Mouse (Mus musculus): Measurements from ENCODE around the gene Josd2. TPM values are rescaled to one million over a fixed set of nuclear protein-coding genes. Genes with fewer than 3 reads are reported as not detected.

The Josd2 gene
- total and polyA plus RNA-seq, 3 experiments: 22.1 to 162 (median 55.0) TPM

GRCm38 (mm10) chr7:44500046-44500445 is 32.3 kb downstream of the Josd2 start:
- Histone ChIP-seq H3K4me3 (ENCODE audit: low read depth, low read length) (no peak overlapping the region), H3K4me1 (ENCODE audit: insufficient read depth, low read depth, low read length) (peaks cover 27% of the 10 kb centered on the region), H3K9me3 (replicated peaks) (no peaks in the 10 kb centered on the region), H3K27me3 (ENCODE audit: insufficient read depth, low read length) (peaks cover 13% of the 10 kb centered on the region; the same call in 1 of the 2 replicates), H3K36me3 (replicated peaks) (peaks cover 8% of the 10 kb centered on the region)
- ATAC-seq (ENCODE audit: extremely low read depth, insufficient number of reproducible peaks, low FRiP score, poor library complexity, severe bottlenecking) (no peak), DNase-seq (ENCODE audit: low spot score) (no peak)
- TF ChIP-seq POLR2AphosphoS5 (IDR thresholded peaks at IDR 0.05; ENCODE audit: insufficient replicate concordance, low read depth, low read length) (no peak), CTCF (IDR thresholded peaks at IDR 0.05; ENCODE audit: low read depth, low read length) (no peak), GATA1 (IDR thresholded peaks at IDR 0.05; ENCODE audit: borderline replicate concordance, low read length) (no peak), GATA2 (IDR thresholded peaks at IDR 0.05; ENCODE audit: borderline replicate concordance, low read depth, low read length) (no peak), TAL1 (conservative IDR thresholded peaks at IDR 0.05; ENCODE audit: low read depth, low read length) (no peak)

DNA sequence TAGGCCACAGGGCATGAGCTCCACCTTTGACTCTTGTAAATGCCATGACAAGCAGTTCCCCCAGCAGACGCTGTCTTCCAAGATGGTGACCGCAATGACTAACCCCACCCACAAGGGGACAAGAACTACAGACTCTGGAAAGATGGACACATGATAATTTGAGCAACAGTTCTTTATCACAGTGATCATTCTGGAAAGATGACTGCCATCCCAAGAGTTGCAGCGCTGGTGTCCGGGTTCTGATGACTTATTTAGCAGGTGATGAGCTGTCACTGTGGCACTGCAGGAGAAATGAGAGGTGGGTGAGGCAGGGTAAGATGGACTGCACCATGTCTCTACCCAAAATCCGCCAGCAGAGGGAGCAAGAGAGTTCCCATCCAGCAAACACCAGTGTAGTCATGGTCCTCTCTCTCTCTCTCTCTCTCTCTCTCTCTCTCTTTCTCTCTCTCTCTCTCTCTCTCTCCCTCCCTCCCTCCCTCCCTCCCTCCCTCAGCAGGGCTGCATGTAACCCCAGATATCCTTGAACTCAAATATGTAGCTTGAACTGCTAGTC is 33.9 kb downstream of the Josd2 start:
- Histone ChIP-seq H3K9me3 (replicated peaks) (no peaks in the 10 kb centered on the region), H3K36me3 (replicated peaks) (peaks cover 6% of the 10 kb centered on the region), H3K4me1 (ENCODE audit: insufficient read depth, low read depth, low read length) (peaks cover 18% of the 10 kb centered on the region), H3K27me3 (ENCODE audit: insufficient read depth, low read length) (peaks cover 22% of the 10 kb centered on the region; the same call in 1 of the 2 replicates), H3K4me3 (ENCODE audit: low read depth, low read length) (no peak overlapping the region)
- ATAC-seq (ENCODE audit: extremely low read depth, insufficient number of reproducible peaks, low FRiP score, poor library complexity, severe bottlenecking) (no peak), DNase-seq (ENCODE audit: low spot score) (peak; percentile 68)
- no peak for TF ChIP-seq POLR2AphosphoS5 (IDR thresholded peaks at IDR 0.05; ENCODE audit: insufficient replicate concordance, low read depth, low read length)
- peak; percentile 83 for TF ChIP-seq CTCF (IDR thresholded peaks at IDR 0.05; ENCODE audit: low read depth, low read length)

- Histone ChIP-seq H3K4me3 (ENCODE audit: low read depth, low read length) (no peak overlapping the region), H3K27me3 (ENCODE audit: insufficient read depth, low read length) (peaks cover 46% of the 10 kb centered on the region; the same call in 1 of the 2 replicates), H3K4me1 (ENCODE audit: insufficient read depth, low read depth, low read length) (no peaks in the 10 kb centered on the region; the same call in none of the 2 replicates), H3K36me3 (replicated peaks) (no peaks in the 10 kb centered on the region), H3K9me3 (replicated peaks) (peaks cover 3% of the 10 kb centered on the region)
- TF ChIP-seq TAL1 (conservative IDR thresholded peaks at IDR 0.05; ENCODE audit: low read depth, low read length) (no peak), CTCF (IDR thresholded peaks at IDR 0.05; ENCODE audit: low read depth, low read length) (no peak), POLR2AphosphoS5 (IDR thresholded peaks at IDR 0.05; ENCODE audit: insufficient replicate concordance, low read depth, low read length) (no peak), GATA2 (IDR thresholded peaks at IDR 0.05; ENCODE audit: borderline replicate concordance, low read depth, low read length) (no peak), GATA1 (IDR thresholded peaks at IDR 0.05; ENCODE audit: borderline replicate concordance, low read length) (no peak)
- ATAC-seq (ENCODE audit: extremely low read depth, insufficient number of reproducible peaks, low FRiP score, poor library complexity, severe bottlenecking): no peak
- DNase-seq (ENCODE audit: low spot score): no peak
Measured at GRCm38 (mm10) chr7:44507491-44507890, 39.7 kb downstream of the Josd2 start.

DNA sequence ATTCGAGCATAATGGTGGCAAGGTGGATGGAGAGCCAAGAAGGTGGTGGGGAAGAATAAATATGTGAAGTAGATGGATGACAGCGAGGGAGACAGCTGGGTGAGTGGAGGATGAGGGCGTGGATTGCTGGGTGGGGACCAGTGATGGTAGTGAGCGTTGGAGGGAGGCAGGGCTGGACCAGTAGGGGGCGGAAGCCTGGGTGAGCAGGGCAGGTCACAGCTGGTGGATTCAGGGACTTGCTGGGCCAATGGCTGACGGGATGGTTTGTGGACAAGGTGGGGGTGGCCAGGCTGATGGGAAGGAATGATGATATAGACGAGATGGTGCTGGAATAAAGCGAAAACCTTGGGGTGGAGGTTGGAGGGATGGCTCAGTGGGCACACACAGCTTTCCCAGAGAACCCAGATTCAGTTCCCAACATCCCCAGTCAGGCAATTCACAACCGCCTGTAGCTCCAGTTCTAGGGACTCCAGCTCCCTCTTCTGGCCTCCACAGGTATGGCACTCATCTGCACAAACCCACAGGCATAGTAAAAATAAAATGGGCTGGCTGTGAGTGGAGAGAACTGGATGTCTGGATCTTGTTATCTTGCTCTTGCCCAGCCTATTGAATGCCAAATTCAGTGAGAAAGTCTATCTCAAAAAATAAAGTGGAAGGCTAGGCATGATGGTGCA is 51.6 kb downstream of the Josd2 start:
- DNase-seq (ENCODE audit: low spot score) (no peak), ATAC-seq (ENCODE audit: extremely low read depth, insufficient number of reproducible peaks, low FRiP score, poor library complexity, severe bottlenecking) (no peak)
- no peaks in the 10 kb centered on the region for H3K9me3 ChIP-seq (replicated peaks)
- no peak for TF ChIP-seq TAL1 (conservative IDR thresholded peaks at IDR 0.05; ENCODE audit: low read depth, low read length)
- TF ChIP-seq POLR2AphosphoS5 (IDR thresholded peaks at IDR 0.05; ENCODE audit: insufficient replicate concordance, low read depth, low read length): no peak
- no peak for TF ChIP-seq CTCF (IDR thresholded peaks at IDR 0.05; ENCODE audit: low read depth, low read length)
- no peak for TF ChIP-seq GATA1 (IDR thresholded peaks at IDR 0.05; ENCODE audit: borderline replicate concordance, low read length)
- no peak for TF ChIP-seq GATA2 (IDR thresholded peaks at IDR 0.05; ENCODE audit: borderline replicate concordance, low read depth, low read length)
- peaks cover 47% of the 10 kb centered on the region for H3K27me3 ChIP-seq (ENCODE audit: insufficient read depth, low read length)
- no peak overlapping the region for H3K4me3 ChIP-seq (ENCODE audit: low read depth, low read length)
- H3K36me3 ChIP-seq (replicated peaks): no peaks in the 10 kb centered on the region
- H3K4me1 ChIP-seq (ENCODE audit: insufficient read depth, low read depth, low read length): peaks cover 7% of the 10 kb centered on the region; the same call in 1 of the 2 replicates

DNA sequence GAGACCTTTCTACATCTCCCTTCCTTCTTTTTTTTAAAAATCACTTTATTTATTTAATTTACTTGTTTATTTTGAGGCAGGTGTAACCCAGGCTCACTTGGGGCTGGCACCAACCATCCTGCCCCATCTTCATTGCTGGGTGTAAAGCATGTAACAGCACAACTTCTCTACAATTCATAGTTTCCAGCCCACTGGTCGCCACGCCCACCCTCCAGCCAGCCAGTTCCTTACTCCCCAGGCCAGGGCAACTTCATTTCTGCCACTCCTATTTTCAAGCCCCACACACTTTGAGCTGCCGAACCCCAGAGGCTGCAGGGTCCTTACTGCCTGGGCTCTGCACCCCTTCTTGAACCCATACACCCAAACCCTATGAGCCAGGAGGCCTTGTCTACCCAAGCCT is 53.2 kb downstream of the Josd2 start:
- no peaks in the 10 kb centered on the region for H3K9me3 ChIP-seq (replicated peaks)
- no peaks in the 10 kb centered on the region for H3K36me3 ChIP-seq (replicated peaks)
- H3K27me3 ChIP-seq (ENCODE audit: insufficient read depth, low read length): peaks cover 57% of the 10 kb centered on the region
- no peak for DNase-seq (ENCODE audit: low spot score)
- TF ChIP-seq GATA1 (IDR thresholded peaks at IDR 0.05; ENCODE audit: borderline replicate concordance, low read length) (no peak), GATA2 (IDR thresholded peaks at IDR 0.05; ENCODE audit: borderline replicate concordance, low read depth, low read length) (no peak), CTCF (IDR thresholded peaks at IDR 0.05; ENCODE audit: low read depth, low read length) (no peak), TAL1 (conservative IDR thresholded peaks at IDR 0.05; ENCODE audit: low read depth, low read length) (no peak), POLR2AphosphoS5 (IDR thresholded peaks at IDR 0.05; ENCODE audit: insufficient replicate concordance, low read depth, low read length) (no peak)
- no peak for ATAC-seq (ENCODE audit: extremely low read depth, insufficient number of reproducible peaks, low FRiP score, poor library complexity, severe bottlenecking)
- peaks cover 7% of the 10 kb centered on the region; the same call in 1 of the 2 replicates for H3K4me1 ChIP-seq (ENCODE audit: insufficient read depth, low read depth, low read length)
- H3K4me3 ChIP-seq (ENCODE audit: low read depth, low read length): no peak overlapping the region

Other genes with a start within 250 kb of the Josd2 start
Only the 20 nearest of the 22 such genes appear.
- gene Gm36864, start 231.8 kb upstream of the Josd2 start, total RNA-seq (2014; fragmentation: Nextera tagmentation): not detected in 2 replicates
- gene Gm36864, start 231.8 kb upstream of the Josd2 start, total RNA-seq (2017): 0.22 TPM in 1 of 2 replicates, not detected in the other
- gene Gm36864, start 231.8 kb upstream of the Josd2 start, polyA plus RNA-seq (2012): not detected in 2 replicates
- 0.87 and 3.6 TPM in 2 replicates for gene 1700028J19Rik, start 221.3 kb upstream of the Josd2 start, total RNA-seq (2014; fragmentation: Nextera tagmentation)
- 0.60 and 1.3 TPM in 2 replicates for gene 1700028J19Rik, start 221.3 kb upstream of the Josd2 start, total RNA-seq (2017)
- 0.05 TPM in 1 of 2 replicates, not detected in the other for gene 1700028J19Rik, start 221.3 kb upstream of the Josd2 start, polyA plus RNA-seq (2012)
- gene 2410002F23Rik, start 221.3 kb upstream of the Josd2 start, total RNA-seq (2014; fragmentation: Nextera tagmentation): 113 and 114 TPM in 2 replicates
- 79.9 and 90.4 TPM in 2 replicates for gene 2410002F23Rik, start 221.3 kb upstream of the Josd2 start, total RNA-seq (2017)
- 276 and 317 TPM in 2 replicates for gene 2410002F23Rik, start 221.3 kb upstream of the Josd2 start, polyA plus RNA-seq (2012)
- not detected in 2 replicates for gene Acp4, start 210.6 kb upstream of the Josd2 start, total RNA-seq (2014; fragmentation: Nextera tagmentation)
- not detected in 2 replicates for gene Acp4, start 210.6 kb upstream of the Josd2 start, total RNA-seq (2017)
- gene Acp4, start 210.6 kb upstream of the Josd2 start, polyA plus RNA-seq (2012): not detected in 2 replicates
- not detected in 2 replicates for gene Gm15517, start 206.5 kb upstream of the Josd2 start, total RNA-seq (2014; fragmentation: Nextera tagmentation)
- not detected in 2 replicates for gene Gm15517, start 206.5 kb upstream of the Josd2 start, total RNA-seq (2017)
- gene Gm15517, start 206.5 kb upstream of the Josd2 start, polyA plus RNA-seq (2012): not detected in 2 replicates
- gene Clec11a, start 161.1 kb upstream of the Josd2 start, total RNA-seq (2014; fragmentation: Nextera tagmentation): 3.1 and 5.3 TPM in 2 replicates
- 2.6 and 3.3 TPM in 2 replicates for gene Clec11a, start 161.1 kb upstream of the Josd2 start, total RNA-seq (2017)
- gene Clec11a, start 161.1 kb upstream of the Josd2 start, polyA plus RNA-seq (2012): 1.8 and 2.2 TPM in 2 replicates
- gene Shank1, start 157.7 kb upstream of the Josd2 start, total RNA-seq (2014; fragmentation: Nextera tagmentation): 0.08 TPM in 1 of 2 replicates, not detected in the other
- under 0.01 and 0.11 TPM in 2 replicates for gene Shank1, start 157.7 kb upstream of the Josd2 start, total RNA-seq (2017)
- gene Shank1, start 157.7 kb upstream of the Josd2 start, polyA plus RNA-seq (2012): 0.13 and 0.20 TPM in 2 replicates
- gene Syt3, start 83.9 kb upstream of the Josd2 start, total RNA-seq (2014; fragmentation: Nextera tagmentation): not detected in 2 replicates
- gene Syt3, start 83.9 kb upstream of the Josd2 start, total RNA-seq (2017): not detected in 2 replicates
- 0.02 TPM in 1 of 2 replicates, not detected in the other for gene Syt3, start 83.9 kb upstream of the Josd2 start, polyA plus RNA-seq (2012)
- 2.5 TPM in 1 of 2 replicates, not detected in the other for gene 1700008O03Rik, start 82.2 kb upstream of the Josd2 start, total RNA-seq (2014; fragmentation: Nextera tagmentation)
- gene 1700008O03Rik, start 82.2 kb upstream of the Josd2 start, total RNA-seq (2017): 0.11 and 0.41 TPM in 2 replicates
- gene 1700008O03Rik, start 82.2 kb upstream of the Josd2 start, polyA plus RNA-seq (2012): 0.49 and 0.61 TPM in 2 replicates
- gene Lrrc4b, start 39.0 kb upstream of the Josd2 start, total RNA-seq (2014; fragmentation: Nextera tagmentation): not detected in 2 replicates
- gene Lrrc4b, start 39.0 kb upstream of the Josd2 start, total RNA-seq (2017): 0.05 TPM in 1 of 2 replicates, not detected in the other
- not detected in 2 replicates for gene Lrrc4b, start 39.0 kb upstream of the Josd2 start, polyA plus RNA-seq (2012)
- gene Aspdh, start 2.6 kb upstream of the Josd2 start, total RNA-seq (2014; fragmentation: Nextera tagmentation): not detected in 2 replicates
- gene Aspdh, start 2.6 kb upstream of the Josd2 start, total RNA-seq (2017): not detected in 2 replicates
- gene Aspdh, start 2.6 kb upstream of the Josd2 start, polyA plus RNA-seq (2012): not detected in 2 replicates
- 33.3 and 33.7 TPM in 2 replicates for gene Emc10, start 28.5 kb downstream of the Josd2 start, total RNA-seq (2014; fragmentation: Nextera tagmentation)
- gene Emc10, start 28.5 kb downstream of the Josd2 start, total RNA-seq (2017): 18.5 and 19.0 TPM in 2 replicates
- 147 and 166 TPM in 2 replicates for gene Emc10, start 28.5 kb downstream of the Josd2 start, polyA plus RNA-seq (2012)
- 6.8 and 12.7 TPM in 2 replicates for gene Fam71e1, start 28.6 kb downstream of the Josd2 start, total RNA-seq (2014; fragmentation: Nextera tagmentation)
- gene Fam71e1, start 28.6 kb downstream of the Josd2 start, total RNA-seq (2017): 1.3 and 5.5 TPM in 2 replicates
- 6.9 and 7.4 TPM in 2 replicates for gene Fam71e1, start 28.6 kb downstream of the Josd2 start, polyA plus RNA-seq (2012)
- not detected in 2 replicates for gene Mybpc2, start 56.7 kb downstream of the Josd2 start, total RNA-seq (2014; fragmentation: Nextera tagmentation)
- 0.05 TPM in 1 of 2 replicates, not detected in the other for gene Mybpc2, start 56.7 kb downstream of the Josd2 start, total RNA-seq (2017)
- not detected in 2 replicates for gene Mybpc2, start 56.7 kb downstream of the Josd2 start, polyA plus RNA-seq (2012)
- gene Spib, start 64.1 kb downstream of the Josd2 start, total RNA-seq (2014; fragmentation: Nextera tagmentation): not detected in 2 replicates
- gene Spib, start 64.1 kb downstream of the Josd2 start, total RNA-seq (2017): not detected in 2 replicates
- gene Spib, start 64.1 kb downstream of the Josd2 start, polyA plus RNA-seq (2012): not detected in 2 replicates
- gene Pold1, start 80.9 kb downstream of the Josd2 start, total RNA-seq (2014; fragmentation: Nextera tagmentation): 70.1 and 106 TPM in 2 replicates
- 54.6 and 72.4 TPM in 2 replicates for gene Pold1, start 80.9 kb downstream of the Josd2 start, total RNA-seq (2017)
- 252 and 268 TPM in 2 replicates for gene Pold1, start 80.9 kb downstream of the Josd2 start, polyA plus RNA-seq (2012)
- gene Nr1h2, start 86.0 kb downstream of the Josd2 start, total RNA-seq (2014; fragmentation: Nextera tagmentation): 98.5 and 107 TPM in 2 replicates
- gene Nr1h2, start 86.0 kb downstream of the Josd2 start, total RNA-seq (2017): 34.0 and 39.0 TPM in 2 replicates
- gene Nr1h2, start 86.0 kb downstream of the Josd2 start, polyA plus RNA-seq (2012): 223 and 232 TPM in 2 replicates
- gene Napsa, start 104.4 kb downstream of the Josd2 start, total RNA-seq (2014; fragmentation: Nextera tagmentation): 1.3 and 2.7 TPM in 2 replicates
- gene Napsa, start 104.4 kb downstream of the Josd2 start, total RNA-seq (2017): 0.16 and 0.70 TPM in 2 replicates
- gene Napsa, start 104.4 kb downstream of the Josd2 start, polyA plus RNA-seq (2012): 0.10 and 0.35 TPM in 2 replicates
- 0.53 TPM in 1 of 2 replicates, not detected in the other for gene Kcnc3, start 122.7 kb downstream of the Josd2 start, total RNA-seq (2014; fragmentation: Nextera tagmentation)
- 0.05 TPM in 1 of 2 replicates, not detected in the other for gene Kcnc3, start 122.7 kb downstream of the Josd2 start, total RNA-seq (2017)
- not detected in 2 replicates for gene Kcnc3, start 122.7 kb downstream of the Josd2 start, polyA plus RNA-seq (2012)
- not detected in 2 replicates for gene Myh14, start 202.9 kb downstream of the Josd2 start, total RNA-seq (2014; fragmentation: Nextera tagmentation)
- not detected in 2 replicates for gene Myh14, start 202.9 kb downstream of the Josd2 start, total RNA-seq (2017)
- not detected in 2 replicates for gene Myh14, start 202.9 kb downstream of the Josd2 start, polyA plus RNA-seq (2012)

Measured in G1E (cell line).